Mouse (Mus musculus) heart, adult 2 months (tissue): ENCODE measurements around the gene Creb1. TPM values are rescaled to one million over a fixed set of nuclear protein-coding genes. Genes with fewer than 3 reads are reported as not detected.

Source experiments
- DNase-seq, 2 experiments: peaks; one replicate each; pipeline ENCODE4 v3.0.0; 2021
- H3K27ac ChIP-seq: fragments of 200-600 bp; 2 replicates; pipeline ENCODE4 v1.8.1; 2022
- H3K27me3 ChIP-seq: fragments of 200-500 bp; 2 replicates; pipeline ENCODE4 v1.6.1; 2012; ENCODE audit warnings: mild to moderate bottlenecking, low read length, inconsistent platforms, mixed read lengths; ENCODE audit not compliant: control insufficient read depth, insufficient read depth
- H3K36me3 ChIP-seq: fragments of 200-500 bp; 2 replicates; pipeline ENCODE4 v1.6.1; 2012; ENCODE audit warnings: low read length, inconsistent platforms; ENCODE audit not compliant: control insufficient read depth, insufficient read depth
- H3K4me1 ChIP-seq: fragments of 200-500 bp; 2 replicates; pipeline ENCODE4 v1.6.1; 2011; ENCODE audit warnings: low read length; ENCODE audit not compliant: control insufficient read depth, insufficient read depth
- H3K4me3 ChIP-seq: fragments of 200-600 bp; 2 replicates; pipeline ENCODE4 v1.8.1; 2022
- H3K79me2 ChIP-seq: fragments of 200-500 bp; replicated peaks from 2 replicates; pipeline ENCODE4 v1.6.1; 2012; ENCODE audit warnings: mild to moderate bottlenecking, inconsistent platforms, low read length, moderate library complexity, mixed read lengths; ENCODE audit not compliant: control insufficient read depth, insufficient read depth
- H3K9ac ChIP-seq: fragments of 200-500 bp; 2 replicates; pipeline ENCODE4 v1.6.1; 2012; ENCODE audit warnings: low read depth, mild to moderate bottlenecking, control low read depth, inconsistent platforms, low read length, mixed read lengths
- CTCF ChIP-seq: fragments of 200-600 bp; IDR thresholded peaks from 2 replicates; pipeline ENCODE4 v1.8.1; 2022; ENCODE audit warnings: antibody characterized with exemption, mild to moderate bottlenecking, moderate library complexity
- EP300 ChIP-seq: fragments of 200-500 bp; IDR thresholded peaks from 2 replicates; pipeline ENCODE4 v1.6.1; 2011; ENCODE audit warnings: low read depth, low read length, control low read depth; ENCODE audit not compliant: insufficient read depth
- POLR2A ChIP-seq: fragments of 200-500 bp; IDR thresholded peaks from 2 replicates; pipeline ENCODE4 v1.6.1; 2011; ENCODE audit warnings: mild to moderate bottlenecking, low read depth, low read length, control low read depth; ENCODE audit not compliant: insufficient read depth
- WGBS: fragments of 180-500 bp; shearing (Covaris S2); methylation state at CpG from one replicate; pipeline ENCODE4 v1.1.7; 2018; 5-methylcytosine and 5-hydroxymethylcytosine counted together
- intact Hi-C: fragments of 180-260 bp; cut with DNase I; formaldehyde crosslinking; loops from one replicate; pipeline ENCODE4 v1.15.1; 2025
- polyA plus RNA-seq: library from polyadenylated mRNA; depleted of rRNA; stranded (reverse); fragments of >200 nt; gene quantifications from 2 replicates; pipeline ENCODE4 v1.2.3, GENCODE M21; 2012
- total RNA-seq, 2 experiments: library from RNA; stranded (reverse); gene quantifications; 2 replicates each; pipeline ENCODE4 v1.2.3; 2021

Creb1 gene
- total and polyA plus RNA-seq, 3 experiments = 7.5 to 28.8 (median 25.2) TPM

DNA sequence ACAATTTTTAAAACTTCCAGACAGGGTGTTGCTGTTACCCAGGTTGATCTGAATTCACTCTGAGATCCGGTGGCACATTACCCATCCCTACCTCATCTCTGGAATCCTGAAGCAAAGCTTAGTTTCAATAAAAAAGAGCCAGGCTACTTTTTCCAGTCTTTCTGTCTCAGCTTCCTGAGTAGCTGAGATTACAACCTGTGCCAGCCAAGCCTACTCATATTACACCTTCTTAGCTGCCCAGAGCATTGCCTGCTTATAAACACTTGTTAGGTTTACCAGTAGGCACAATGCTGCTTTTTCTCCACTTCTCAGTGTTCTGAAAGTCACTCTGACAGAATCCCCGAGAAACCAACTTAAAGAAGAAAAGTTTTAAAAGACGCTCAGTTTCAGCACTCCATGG, 46.4 kb downstream of the Creb1 start:
- WGBS = 94% methylated on average over 3 of the region's 3 CpGs
- Histone ChIP-seq H3K4me3 (no peak overlapping the region), H3K27me3 (no peaks in the 10 kb centered on the region), H3K27ac (no peak overlapping the region), H3K36me3 (peaks cover 6% of the 10 kb centered on the region), H3K4me1 (no peaks in the 10 kb centered on the region), H3K79me2 (peaks cover 1% of the 10 kb centered on the region; the same call in 1 of the 2 replicates), H3K9ac (no peak overlapping the region)
- intact Hi-C loops = no loop called here
- no peak for DNase-seq
- TF ChIP-seq EP300 (no peak), POLR2A (no peak), CTCF (no peak)

DNA sequence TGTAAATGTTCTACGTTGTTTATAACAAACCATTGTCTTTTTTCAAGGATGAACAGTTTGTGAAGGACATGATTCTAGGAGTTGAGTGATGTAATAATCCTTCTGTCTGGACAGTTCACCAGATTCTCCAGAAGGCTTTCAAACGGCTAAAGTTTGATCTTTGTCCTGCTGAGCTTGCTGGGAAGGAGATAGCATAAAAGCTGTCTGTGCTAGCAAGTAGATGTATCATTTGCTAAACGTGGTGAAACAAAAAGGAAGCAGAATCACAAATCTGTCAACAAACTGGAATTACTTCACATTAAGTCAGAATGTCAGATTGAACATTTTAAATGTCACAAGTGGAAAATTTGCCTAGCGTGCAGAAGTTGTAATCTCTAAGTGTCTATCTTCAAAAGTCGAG, 66.5 kb downstream of the Creb1 start:
- H3K27ac ChIP-seq = no peak overlapping the region
- intact Hi-C loops = loop anchor here (2.0 kb wide), 1 partner anchor 16 kb away; no protein-coding TSS in a partner anchor
- H3K36me3 ChIP-seq = peaks cover 16% of the 10 kb centered on the region
- H3K27me3 ChIP-seq = no peaks in the 10 kb centered on the region
- no peak for DNase-seq
- H3K4me3 ChIP-seq = no peak overlapping the region
- H3K79me2 ChIP-seq = no peaks in the 10 kb centered on the region
- no peak overlapping the region for H3K9ac ChIP-seq
- no peak for TF ChIP-seq EP300
- TF ChIP-seq POLR2A = no peak
- TF ChIP-seq CTCF = no peak
- WGBS = 45% methylated on average over 5 of the region's 5 CpGs
- H3K4me1 ChIP-seq = peaks cover 2% of the 10 kb centered on the region; the same call in 1 of the 2 replicates

DNA sequence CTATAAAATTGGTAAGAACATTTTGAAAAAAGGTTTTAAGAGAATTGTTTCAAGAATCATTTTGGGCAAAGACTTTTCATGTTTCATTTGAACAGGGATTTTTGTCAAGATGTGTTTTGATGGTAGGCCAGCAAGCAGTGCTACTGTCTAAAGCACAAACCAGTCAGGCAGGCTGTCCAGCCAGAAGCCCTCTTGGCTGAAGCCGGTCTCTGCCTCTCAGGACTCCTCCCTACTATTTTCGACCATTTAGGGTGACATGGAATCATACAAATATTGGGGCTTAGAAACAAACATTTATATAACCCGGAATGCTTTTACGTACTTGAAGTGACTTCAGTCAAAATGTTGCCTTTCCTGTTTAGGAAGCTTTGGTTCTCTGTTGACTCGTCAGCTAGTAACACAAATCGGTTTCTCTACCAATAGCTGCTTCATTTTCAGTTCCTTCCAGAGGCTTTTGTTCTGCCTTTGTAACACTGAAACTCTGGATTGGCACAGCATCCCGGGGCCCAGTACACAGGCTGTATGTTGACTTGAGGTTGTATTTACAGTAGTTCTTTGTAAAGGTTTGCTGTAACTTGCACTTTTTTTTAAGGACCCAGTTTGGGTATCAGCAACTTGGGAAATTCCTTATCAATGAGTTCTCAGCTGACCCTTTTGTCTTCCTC, 68.1 kb downstream of the Creb1 start:
- Histone ChIP-seq H3K4me1 (no peaks in the 10 kb centered on the region; the same call in 1 of the 2 replicates), H3K79me2 (no peaks in the 10 kb centered on the region), H3K4me3 (no peak overlapping the region), H3K27ac (no peak overlapping the region), H3K36me3 (peaks cover 17% of the 10 kb centered on the region), H3K27me3 (no peaks in the 10 kb centered on the region), H3K9ac (no peak overlapping the region)
- intact Hi-C loops = no loop called here
- no peak for DNase-seq
- 71% methylated on average over 7 of the region's 7 CpGs for WGBS
- TF ChIP-seq EP300 = no peak
- TF ChIP-seq POLR2A = no peak
- no peak for TF ChIP-seq CTCF

DNA sequence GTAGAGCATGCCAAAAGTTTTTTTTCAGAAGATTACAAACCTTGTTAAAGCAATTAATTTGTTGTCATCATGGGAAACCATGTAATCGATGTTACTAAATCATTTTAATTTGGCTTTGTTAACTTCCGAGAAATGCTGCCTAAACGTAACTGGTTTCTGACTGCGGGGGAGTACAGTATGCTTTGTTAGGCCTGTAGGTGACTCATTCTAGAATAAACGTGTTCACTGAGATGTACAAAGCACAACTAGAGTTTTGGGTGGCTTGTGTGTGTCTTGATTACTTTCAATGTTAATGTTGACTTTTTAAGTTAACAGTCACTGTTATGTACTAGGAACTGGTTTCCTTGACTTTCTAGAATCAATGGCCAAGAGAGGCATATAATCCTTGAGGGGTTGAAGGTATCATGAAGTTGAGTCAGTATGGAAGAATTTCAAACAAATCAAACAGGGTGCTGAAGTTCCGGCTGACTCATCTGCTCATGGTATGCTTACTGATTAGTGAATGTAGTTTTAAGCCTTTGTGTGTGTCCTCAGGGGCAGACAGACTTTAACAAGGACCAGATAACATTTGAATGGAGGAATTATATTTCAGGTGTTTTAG, 68.9 kb downstream of the Creb1 start:
- Histone ChIP-seq H3K36me3 (peaks cover 12% of the 10 kb centered on the region), H3K27me3 (no peaks in the 10 kb centered on the region), H3K27ac (no peak overlapping the region), H3K79me2 (no peaks in the 10 kb centered on the region), H3K4me1 (no peaks in the 10 kb centered on the region; the same call in 1 of the 2 replicates), H3K9ac (no peak overlapping the region), H3K4me3 (no peak overlapping the region)
- DNase-seq = no peak
- 53% methylated on average over 6 of the region's 6 CpGs for WGBS
- intact Hi-C loops = no loop called here
- TF ChIP-seq CTCF (no peak), POLR2A (no peak), EP300 (no peak)

DNA sequence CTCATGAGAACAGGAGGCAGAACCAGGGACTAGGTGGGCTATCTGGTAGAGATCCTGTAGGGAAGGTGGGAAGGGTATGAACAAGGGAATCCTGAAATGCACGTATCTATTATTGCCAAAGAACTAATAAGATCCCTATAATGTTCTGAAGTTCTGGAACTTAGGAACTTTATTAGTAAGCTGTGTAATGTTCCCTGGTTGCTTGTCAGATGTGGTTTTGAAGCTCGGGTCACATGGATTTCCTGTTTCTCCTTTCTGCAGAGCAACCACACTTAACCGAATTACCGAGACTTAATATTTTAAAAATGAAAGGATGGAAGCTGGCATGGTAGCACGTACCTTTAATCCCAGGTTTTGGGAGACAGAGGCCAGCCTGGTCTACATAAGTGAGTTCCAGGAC, 70.9 kb downstream of the Creb1 start:
- H3K79me2 ChIP-seq = no peaks in the 10 kb centered on the region
- H3K27me3 ChIP-seq = no peaks in the 10 kb centered on the region
- DNase-seq = no peak
- H3K27ac ChIP-seq = no peak overlapping the region
- intact Hi-C loops = no loop called here
- TF ChIP-seq POLR2A (no peak), EP300 (no peak), CTCF (no peak)
- 83% methylated on average over 5 of the region's 5 CpGs for WGBS
- no peaks in the 10 kb centered on the region for H3K4me1 ChIP-seq
- H3K9ac ChIP-seq = no peak overlapping the region
- H3K4me3 ChIP-seq = no peak overlapping the region
- peaks cover 8% of the 10 kb centered on the region for H3K36me3 ChIP-seq

DNA sequence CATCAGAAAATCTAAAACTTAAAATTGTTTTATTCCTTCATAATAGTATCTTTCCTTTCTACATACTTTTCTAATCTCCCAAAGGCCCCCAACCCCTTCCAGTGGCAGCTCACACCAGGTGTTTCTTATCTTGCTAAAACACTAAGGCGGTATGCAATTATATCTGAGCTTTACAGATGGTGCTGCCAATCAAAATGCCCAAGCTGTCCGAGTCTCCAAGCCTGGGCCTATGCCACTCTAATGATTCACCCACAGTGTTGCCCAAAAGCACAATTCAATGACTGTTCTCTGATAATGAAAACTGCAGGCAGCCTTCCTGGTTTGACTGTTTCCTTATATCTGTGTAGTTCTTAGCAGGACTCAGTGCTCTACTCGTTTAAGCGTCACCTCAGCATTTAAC, 76.7 kb downstream of the Creb1 start:
- intact Hi-C loops = no loop called here
- peaks cover 2% of the 10 kb centered on the region; the same call in 1 of the 2 replicates for H3K36me3 ChIP-seq
- TF ChIP-seq EP300 = no peak
- TF ChIP-seq POLR2A = no peak
- no peak for TF ChIP-seq CTCF
- no peak overlapping the region for H3K4me3 ChIP-seq
- no peak overlapping the region for H3K9ac ChIP-seq
- no peak overlapping the region for H3K27ac ChIP-seq
- no peaks in the 10 kb centered on the region for H3K27me3 ChIP-seq
- H3K79me2 ChIP-seq = no peaks in the 10 kb centered on the region
- no peak for DNase-seq
- no peaks in the 10 kb centered on the region for H3K4me1 ChIP-seq
- WGBS = 56% methylated on average over 4 of the region's 4 CpGs
